Mouse (Mus musculus) liver, embryonic 11.5 days (tissue): Measurements from ENCODE around the gene Ptpn13. TPM values are rescaled to one million over a fixed set of nuclear protein-coding genes. Genes with fewer than 3 reads are reported as not detected.

Experiments
- ATAC-seq: fragments of 200-750 bp; cut with Nextera tagmentation; replicated peaks from 2 replicates; pipeline ENCODE4 v1.8.0; 2017; ENCODE audit warnings: moderate number of reproducible peaks, mild to moderate bottlenecking, moderate TSS enrichment, moderate library complexity; ENCODE audit not compliant: low FRiP score
- DNase-seq: peaks from one replicate; pipeline ENCODE4 v3.0.0-alpha.2; 2017; ENCODE audit warnings: low spot score
- H3K27ac ChIP-seq: fragments of 300-500 bp; sonication (generic); 2 replicates; pipeline ENCODE4 v1.5.1; 2014; ENCODE audit warnings: mild to moderate bottlenecking, low read depth, low read length, control low read depth
- H3K27me3 ChIP-seq: fragments of 300-500 bp; sonication (generic); replicated peaks from 2 replicates; pipeline ENCODE4 v1.6.1; 2014; ENCODE audit warnings: low read length, mixed read lengths; ENCODE audit not compliant: control insufficient read depth, insufficient read depth
- H3K36me3 ChIP-seq: fragments of 300-500 bp; sonication (generic); 2 replicates; pipeline ENCODE4 v1.6.1; 2014; ENCODE audit warnings: mild to moderate bottlenecking, low read length, moderate library complexity, mixed read lengths; ENCODE audit not compliant: control insufficient read depth, insufficient read depth
- H3K4me1 ChIP-seq: fragments of 300-500 bp; sonication (generic); replicated peaks from 2 replicates; pipeline ENCODE4 v1.6.1; 2014; ENCODE audit warnings: low read length, mixed read lengths; ENCODE audit not compliant: control insufficient read depth, insufficient read depth
- H3K4me2 ChIP-seq: fragments of 300-500 bp; sonication (generic); 2 replicates; pipeline ENCODE4 v1.6.1; 2014; ENCODE audit warnings: mild to moderate bottlenecking, control low read depth, moderate library complexity
- H3K4me3 ChIP-seq: fragments of 300-500 bp; sonication (generic); 2 replicates; pipeline ENCODE4 v1.5.1; 2014; ENCODE audit warnings: low read depth, low read length, control low read depth
- H3K9ac ChIP-seq: fragments of 300-500 bp; sonication (generic); 2 replicates; pipeline ENCODE4 v1.6.1; 2014; ENCODE audit warnings: low read depth, low read length, control low read depth
- H3K9me3 ChIP-seq: fragments of 300-500 bp; sonication (generic); 2 replicates; pipeline ENCODE4 v1.6.1; 2016; ENCODE audit warnings: low read length, inconsistent platforms, mixed read lengths; ENCODE audit not compliant: control insufficient read depth
- WGBS: fragments of 180-500 bp; shearing (Covaris S2); extraction: QIAGEN DNeasy Blood & Tissue Kit; methylation state at CpG from one replicate; pipeline ENCODE4 v1.1.7; 2014; 5-methylcytosine and 5-hydroxymethylcytosine counted together
- polyA plus RNA-seq: library from polyadenylated mRNA; unstranded; fragments of >200 nt; fragmentation: Nextera tagmentation; extraction: Ambion mirVana; gene quantifications from 2 replicates; pipeline ENCODE4 v1.2.1, GENCODE M21; 2014

Ptpn13 gene
- polyA plus RNA-seq, 1 experiment from 2014 or later = 9.5 TPM

- H3K27me3 ChIP-seq = no peaks in the 10 kb centered on the region
- DNase-seq (no peak), ATAC-seq (no peak)
- no peaks in the 10 kb centered on the region for H3K9me3 ChIP-seq
- no peak overlapping the region for H3K9ac ChIP-seq
- H3K4me2 ChIP-seq = no peak overlapping the region
- H3K36me3 ChIP-seq = no peaks in the 10 kb centered on the region
- H3K4me1 ChIP-seq = no peaks in the 10 kb centered on the region
- no peak overlapping the region for H3K27ac ChIP-seq
- 88% methylated on average over 20 of the region's 20 CpGs for WGBS
- H3K4me3 ChIP-seq = no peak overlapping the region
These were observed 120.5 kb downstream of the Ptpn13 start for GRCm38 (mm10) chr5:103545381-103546000.

GRCm38 (mm10) chr5:103554769-103555168 is 129.8 kb downstream of the Ptpn13 start:
- Histone ChIP-seq H3K27me3 (no peaks in the 10 kb centered on the region), H3K9ac (no peak overlapping the region), H3K4me2 (no peak overlapping the region), H3K9me3 (no peaks in the 10 kb centered on the region), H3K4me3 (no peak overlapping the region), H3K36me3 (peaks cover 8% of the 10 kb centered on the region; the same call in 1 of the 2 replicates), H3K4me1 (no peaks in the 10 kb centered on the region), H3K27ac (no peak overlapping the region)
- no peak for ATAC-seq
- 92% methylated on average over 16 of the region's 16 CpGs for WGBS
- no peak for DNase-seq

GRCm38 (mm10) chr5:103560546-103560945 is 135.6 kb downstream of the Ptpn13 start:
- Histone ChIP-seq H3K27me3 (no peaks in the 10 kb centered on the region), H3K4me2 (no peak overlapping the region), H3K36me3 (peaks cover 8% of the 10 kb centered on the region; the same call in 1 of the 2 replicates), H3K9ac (no peak overlapping the region), H3K4me3 (no peak overlapping the region), H3K9me3 (no peaks in the 10 kb centered on the region), H3K27ac (no peak overlapping the region), H3K4me1 (no peaks in the 10 kb centered on the region)
- ATAC-seq (no peak), DNase-seq (no peak)
- 90% methylated on average over 9 of the region's 9 CpGs for WGBS

GRCm38 (mm10) chr5:103568034-103568433 is 143.0 kb downstream of the Ptpn13 start:
- DNase-seq (no peak), ATAC-seq (no peak)
- no peak overlapping the region for H3K4me2 ChIP-seq
- no peak overlapping the region for H3K4me3 ChIP-seq
- H3K27me3 ChIP-seq = no peaks in the 10 kb centered on the region
- no peaks in the 10 kb centered on the region for H3K9me3 ChIP-seq
- no peaks in the 10 kb centered on the region for H3K36me3 ChIP-seq
- no peak overlapping the region for H3K9ac ChIP-seq
- H3K4me1 ChIP-seq = no peaks in the 10 kb centered on the region
- H3K27ac ChIP-seq = no peak overlapping the region
- 94% methylated on average over 4 of the region's 4 CpGs for WGBS

- no peak for ATAC-seq
- no peaks in the 10 kb centered on the region for H3K27me3 ChIP-seq
- no peak overlapping the region for H3K9ac ChIP-seq
- H3K4me2 ChIP-seq = no peak overlapping the region
- no peaks in the 10 kb centered on the region for H3K4me1 ChIP-seq
- H3K9me3 ChIP-seq = no peaks in the 10 kb centered on the region
- 85% methylated on average over 9 of the region's 9 CpGs for WGBS
- no peak overlapping the region for H3K4me3 ChIP-seq
- DNase-seq = no peak
- no peaks in the 10 kb centered on the region for H3K36me3 ChIP-seq
- H3K27ac ChIP-seq = no peak overlapping the region
These were observed 144.5 kb downstream of the Ptpn13 start for GRCm38 (mm10) chr5:103569446-103569845.

- ATAC-seq = no peak
- no peaks in the 10 kb centered on the region for H3K27me3 ChIP-seq
- no peak overlapping the region for H3K9ac ChIP-seq
- H3K4me2 ChIP-seq = no peak overlapping the region
- no peak for DNase-seq
- H3K4me1 ChIP-seq = no peaks in the 10 kb centered on the region
- H3K27ac ChIP-seq = no peak overlapping the region
- no peak overlapping the region for H3K4me3 ChIP-seq
- WGBS = 75% methylated on average over 11 of the region's 11 CpGs
- 0 out of 2 replicates have a peak, but pooled peaks cover 3% of the 10 kb centered on the region for H3K36me3 ChIP-seq
- H3K9me3 ChIP-seq = no peaks in the 10 kb centered on the region
These were observed 154.9 kb downstream of the Ptpn13 start for GRCm38 (mm10) chr5:103579680-103580420.

GRCm38 (mm10) chr5:103587219-103587618 is 162.2 kb downstream of the Ptpn13 start:
- ATAC-seq = no peak
- DNase-seq = no peak
- Histone ChIP-seq H3K4me2 (no peak overlapping the region), H3K4me1 (no peaks in the 10 kb centered on the region), H3K9me3 (no peaks in the 10 kb centered on the region), H3K27ac (no peak overlapping the region), H3K36me3 (0 out of 2 replicates have a peak, but pooled peaks cover 3% of the 10 kb centered on the region), H3K4me3 (no peak overlapping the region), H3K9ac (no peak overlapping the region), H3K27me3 (no peaks in the 10 kb centered on the region)
- 73% methylated on average over 7 of the region's 7 CpGs for WGBS

GRCm38 (mm10) chr5:103591846-103592245 is 166.9 kb downstream of the Ptpn13 start:
- H3K4me3 ChIP-seq = no peak overlapping the region
- H3K4me2 ChIP-seq = no peak overlapping the region
- no peaks in the 10 kb centered on the region for H3K9me3 ChIP-seq
- no peak overlapping the region for H3K27ac ChIP-seq
- no peak overlapping the region for H3K9ac ChIP-seq
- ATAC-seq (no peak), DNase-seq (no peak)
- no peaks in the 10 kb centered on the region; the same call in 1 of the 2 replicates for H3K36me3 ChIP-seq
- no peaks in the 10 kb centered on the region for H3K27me3 ChIP-seq
- WGBS = 84% methylated on average over 7 of the region's 7 CpGs
- H3K4me1 ChIP-seq = no peaks in the 10 kb centered on the region

- no peaks in the 10 kb centered on the region for H3K27me3 ChIP-seq
- H3K4me3 ChIP-seq = no peak overlapping the region
- no peaks in the 10 kb centered on the region for H3K4me1 ChIP-seq
- 78% methylated on average over 8 of the region's 8 CpGs for WGBS
- ATAC-seq = no peak
- no peak overlapping the region for H3K9ac ChIP-seq
- H3K27ac ChIP-seq = no peak overlapping the region
- H3K4me2 ChIP-seq = no peak overlapping the region
- H3K9me3 ChIP-seq = no peaks in the 10 kb centered on the region
- no peak for DNase-seq
- H3K36me3 ChIP-seq = no peaks in the 10 kb centered on the region; the same call in 1 of the 2 replicates
These were observed 167.7 kb downstream of the Ptpn13 start for GRCm38 (mm10) chr5:103592706-103593105.
